Mouse (Mus musculus): ENCODE measurements at regions not wholly inside any gene's neighbourhood (a gene's known extent, or its start where the extent isn't known, plus 50 kb on each side); places are given as distances from the start of the nearest gene placed in this dataset.
"Not testable (repeated sequence)": the region's sequence is repeated elsewhere in the genome, so short reads cannot be mapped to it uniquely, and the experiment has no call there.

DNA sequence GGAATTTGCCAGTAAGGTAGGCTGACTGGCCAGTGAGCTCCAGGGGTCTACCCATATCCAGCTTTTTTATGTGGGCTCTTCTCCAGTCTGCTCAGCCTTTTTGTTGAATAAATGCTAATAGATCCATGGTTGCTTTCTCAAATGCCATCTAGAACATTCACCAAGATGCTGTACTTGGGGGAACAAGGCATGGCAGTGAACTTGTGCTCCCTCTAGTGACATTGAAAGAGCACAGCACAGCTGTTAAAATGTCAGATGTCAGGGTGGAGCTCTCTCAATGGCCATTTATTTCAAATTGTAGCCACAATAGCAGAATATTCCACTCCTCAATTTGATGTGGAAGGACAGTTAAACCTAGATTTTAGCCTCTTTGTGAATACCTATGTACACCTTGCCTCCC is 86.3 kb downstream of the Kcnk1 start:
- peak; percentile 16 for DNase-seq

DNA sequence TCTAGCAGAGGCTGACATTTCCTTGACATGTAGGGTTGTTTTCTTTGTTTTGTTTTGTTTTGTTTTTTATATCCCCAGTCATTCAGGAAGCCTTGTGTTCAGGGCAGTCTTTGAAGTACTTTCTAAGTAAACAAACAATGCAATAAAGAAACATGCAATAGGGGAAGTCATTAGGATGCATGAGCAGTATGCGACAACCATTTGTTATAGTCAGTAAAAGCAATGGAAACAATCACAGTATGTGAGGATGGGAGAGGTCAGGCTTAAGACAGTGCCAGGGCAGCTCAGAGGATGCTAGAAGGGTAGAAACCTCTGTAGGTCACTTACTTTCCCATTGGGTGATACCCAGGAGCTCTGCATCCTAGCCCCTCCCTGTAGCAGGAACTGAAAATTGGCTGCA is 87.9 kb downstream of the Kcnk1 start:
- DNase-seq: no peak

GRCm38 (mm10) chr8:126090772-126091171 is 95.8 kb downstream of the Kcnk1 start:
- DNase-seq: no peak

DNA sequence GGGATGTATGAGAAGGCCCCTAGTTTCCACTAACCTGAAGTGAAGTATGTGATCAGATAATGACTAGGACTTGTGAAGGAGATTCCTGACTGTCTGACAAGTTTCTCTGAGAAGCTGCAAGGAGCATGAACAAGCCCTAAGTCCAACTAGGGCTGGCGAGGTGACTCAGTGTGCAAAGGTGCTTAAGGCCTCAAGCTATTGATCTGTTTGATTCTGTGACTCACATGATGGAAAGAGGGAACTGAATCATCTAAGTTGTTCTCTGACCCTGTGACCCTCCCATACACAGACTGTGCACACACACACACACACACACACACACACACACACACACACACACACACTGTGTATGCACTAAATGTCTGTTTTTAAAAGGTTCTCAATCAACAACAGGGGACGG is 99.0 kb downstream of the Kcnk1 start:
- no peak for DNase-seq

DNA sequence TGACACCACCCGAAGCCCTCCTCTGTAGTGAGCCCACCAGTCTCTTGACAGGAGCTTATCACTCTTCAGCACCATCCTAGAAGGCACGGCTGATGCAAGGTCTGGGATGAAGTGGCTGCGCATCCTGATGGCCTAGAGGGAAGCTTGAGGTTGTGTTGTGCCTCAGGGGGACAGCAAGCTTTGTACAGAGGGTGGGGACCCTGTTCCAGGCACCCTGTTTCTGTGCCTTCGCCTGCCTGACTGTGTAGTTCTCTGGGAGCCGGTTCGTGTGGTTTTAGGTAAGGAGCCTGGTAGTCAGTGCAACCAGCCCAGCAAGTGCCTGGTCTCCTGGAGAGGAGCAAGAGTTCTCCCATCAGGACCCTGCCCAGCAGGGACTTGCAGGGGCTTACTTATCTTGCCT is 101.1 kb downstream of the Kcnk1 start:
- DNase-seq: no peak

DNA sequence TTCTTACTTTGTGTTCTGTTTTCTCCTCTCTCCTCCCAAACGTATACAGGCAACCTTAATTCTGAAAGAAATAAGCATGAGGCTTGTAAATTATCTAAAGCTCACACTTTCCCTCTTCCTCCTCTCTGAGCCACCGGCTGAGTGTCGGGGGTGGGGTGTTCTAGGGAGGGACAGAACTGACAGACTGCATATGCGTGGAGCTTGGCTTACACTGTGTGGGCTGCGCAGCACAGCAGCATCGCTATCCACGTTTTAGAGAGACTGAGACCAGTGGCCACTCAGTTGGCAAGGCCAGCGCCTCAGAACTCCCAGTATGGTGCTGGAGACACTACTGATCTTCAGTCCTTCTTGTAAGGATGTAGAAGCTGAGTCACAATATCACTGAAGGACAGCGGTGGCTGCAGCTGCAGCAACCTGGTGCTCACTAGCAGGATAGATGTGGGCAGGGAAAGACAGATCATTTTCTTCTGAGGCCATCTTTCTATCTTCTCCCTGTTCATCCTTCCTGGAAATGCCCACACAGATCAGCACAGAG is 101.7 kb downstream of the Kcnk1 start:
- no peak for DNase-seq

DNA sequence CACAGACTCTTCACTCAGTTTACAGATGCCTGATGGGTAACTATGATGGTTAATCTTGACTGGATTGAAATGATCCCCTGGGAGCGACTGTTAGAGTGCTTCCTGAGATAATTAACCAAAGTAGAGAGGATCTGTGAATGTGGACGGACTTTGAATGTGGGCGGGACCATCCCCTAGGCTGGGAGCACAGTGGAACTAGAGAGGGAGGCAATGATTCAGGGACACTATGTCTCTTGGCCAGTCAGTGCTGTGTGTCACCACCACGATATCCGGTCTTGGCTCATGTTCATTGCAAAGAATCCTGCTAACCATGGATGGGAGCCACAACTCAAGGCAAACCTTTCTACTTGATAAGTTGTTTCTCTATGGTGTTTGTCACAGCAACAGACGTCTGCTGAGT is 103.9 kb downstream of the Kcnk1 start:
- no peak for DNase-seq

DNA sequence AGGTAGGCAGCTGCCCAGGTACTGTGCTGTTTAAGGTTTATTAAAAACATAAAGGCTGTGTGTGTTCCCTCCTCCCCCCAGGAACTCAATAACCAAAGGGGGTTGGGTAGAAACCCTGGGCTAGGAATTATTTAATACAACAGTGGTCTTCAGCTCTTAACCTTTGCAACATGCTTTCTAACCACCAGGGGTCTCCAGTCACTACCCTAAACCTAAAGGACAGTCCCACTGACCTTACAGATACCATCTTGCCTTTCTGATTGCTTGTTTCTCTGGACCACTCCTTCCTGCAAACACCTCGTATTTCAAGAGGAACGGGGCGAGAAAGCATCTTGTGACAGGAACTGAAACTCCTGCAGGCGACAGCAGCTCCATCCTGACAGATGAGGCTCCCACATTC is 104.9 kb downstream of the Kcnk1 start:
- DNase-seq: no peak

GRCm38 (mm10) chr8:126105043-126105442 is 110.1 kb downstream of the Kcnk1 start:
- DNase-seq: no peak

- DNase-seq: no peak
Measured at GRCm38 (mm10) chr8:126126041-126126440, 131.1 kb downstream of the Kcnk1 start.

GRCm38 (mm10) chr8:126132076-126132475 is 137.1 kb downstream of the Kcnk1 start:
- peak; percentile 17 for DNase-seq

DNA sequence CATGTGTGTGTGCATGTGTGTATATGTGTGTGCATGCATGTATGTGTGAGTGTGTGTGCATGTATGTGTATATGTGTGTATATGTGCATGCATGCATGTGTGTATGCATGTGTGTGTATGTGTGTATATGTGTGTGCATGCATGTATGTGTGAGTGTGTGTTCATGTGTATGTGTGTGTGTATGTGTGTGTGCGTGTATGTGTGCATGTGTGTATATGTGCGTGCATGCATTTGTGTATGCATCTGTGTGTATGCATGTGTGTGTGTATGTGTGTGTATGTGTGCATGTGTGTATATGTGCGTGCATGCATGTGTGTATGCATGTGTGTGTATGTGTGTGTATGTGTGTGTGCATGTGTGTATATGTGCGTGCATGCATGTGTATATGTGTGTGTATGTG is 137.9 kb downstream of the Kcnk1 start:
- not testable (repeated sequence) for DNase-seq

- no peak for DNase-seq
Measured at GRCm38 (mm10) chr8:126135100-126135499, 140.1 kb downstream of the Kcnk1 start.

DNA sequence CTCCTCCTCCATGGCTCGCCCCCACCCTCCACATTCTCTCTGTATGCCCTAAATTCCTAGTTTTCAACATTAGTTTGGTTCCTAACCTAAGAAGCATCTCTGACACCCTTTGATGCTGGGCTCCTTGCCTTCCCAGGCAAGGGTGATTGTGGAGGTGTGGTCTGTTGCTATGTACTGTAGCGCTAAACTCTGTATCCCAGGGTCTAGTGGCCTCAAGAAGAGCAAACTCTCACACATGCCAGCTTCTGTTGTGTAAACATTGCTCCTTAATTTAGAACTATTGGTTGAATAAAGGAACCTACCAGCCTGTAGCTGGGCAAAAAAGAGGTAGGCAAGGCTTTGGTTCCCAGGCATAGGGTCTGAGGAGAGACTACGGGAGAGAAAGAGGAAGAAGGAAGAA is 140.6 kb downstream of the Kcnk1 start:
- no peak for DNase-seq

DNA sequence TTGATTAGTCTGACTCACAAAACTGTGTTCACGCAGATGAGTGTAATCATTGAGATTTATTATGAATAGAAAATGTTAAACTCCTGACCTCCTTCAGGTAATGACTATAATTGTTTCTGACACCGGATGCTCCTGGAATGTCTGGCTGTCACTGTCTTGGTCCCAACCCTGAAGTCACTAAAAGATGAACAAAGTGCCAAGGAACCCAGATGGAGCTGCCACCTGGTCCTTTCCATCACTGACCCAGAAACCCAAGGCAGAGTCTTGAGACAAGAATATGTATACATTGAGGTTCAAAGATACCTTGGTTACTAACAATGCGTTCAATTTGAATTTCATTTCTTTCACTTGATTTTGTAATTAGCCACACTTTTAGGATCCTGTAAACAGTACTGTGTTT is 142.0 kb downstream of the Kcnk1 start:
- no peak for DNase-seq

DNA sequence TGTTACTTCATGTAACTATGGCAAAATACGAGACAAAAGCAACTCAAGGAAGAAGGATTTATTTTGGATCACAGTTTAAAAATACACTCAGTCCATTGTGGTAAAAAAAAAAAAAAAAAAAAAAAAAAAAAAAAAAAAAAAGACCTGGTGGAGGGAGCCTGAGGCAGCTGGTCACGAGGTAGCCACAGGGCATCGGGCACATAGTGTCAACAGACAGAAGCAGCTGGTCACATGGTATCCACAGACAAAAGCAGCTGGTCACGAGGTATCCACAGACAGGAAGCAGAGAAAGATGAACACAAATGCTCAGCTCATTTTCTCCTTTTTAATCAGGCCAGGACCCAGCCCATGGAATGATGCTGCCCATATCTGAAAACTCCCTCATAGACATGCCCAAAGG is 142.5 kb downstream of the Kcnk1 start:
- DNase-seq: no peak

- no peak for DNase-seq
Measured at GRCm38 (mm10) chr8:126138645-126139545, 143.9 kb downstream of the Kcnk1 start.

GRCm38 (mm10) chr8:126139546-126139870 is 144.5 kb downstream of the Kcnk1 start:
- no peak for DNase-seq

GRCm38 (mm10) chr8:126140998-126141397 is 146.0 kb downstream of the Kcnk1 start:
- DNase-seq: no peak

DNA sequence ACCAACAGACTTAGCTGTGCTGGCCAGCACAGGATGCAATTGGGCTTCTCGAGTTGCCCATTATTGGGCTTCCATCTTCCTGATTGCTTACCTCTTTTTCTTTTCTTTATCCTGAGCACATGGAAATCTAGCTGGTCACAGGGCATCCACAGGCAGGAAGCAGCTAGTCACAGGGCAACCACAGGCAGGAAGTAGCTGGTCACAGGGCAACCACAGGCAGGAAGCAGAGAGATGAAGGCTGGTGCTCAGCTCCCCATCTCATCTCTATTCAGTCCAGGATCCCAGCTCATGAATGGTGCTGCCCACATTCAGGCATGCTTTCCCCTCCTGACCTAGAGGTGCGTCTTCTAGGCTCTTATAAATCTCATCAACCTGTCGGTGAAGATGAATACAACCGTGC is 146.8 kb upstream of the Slc35f3 start:
- no peak for DNase-seq

DNA sequence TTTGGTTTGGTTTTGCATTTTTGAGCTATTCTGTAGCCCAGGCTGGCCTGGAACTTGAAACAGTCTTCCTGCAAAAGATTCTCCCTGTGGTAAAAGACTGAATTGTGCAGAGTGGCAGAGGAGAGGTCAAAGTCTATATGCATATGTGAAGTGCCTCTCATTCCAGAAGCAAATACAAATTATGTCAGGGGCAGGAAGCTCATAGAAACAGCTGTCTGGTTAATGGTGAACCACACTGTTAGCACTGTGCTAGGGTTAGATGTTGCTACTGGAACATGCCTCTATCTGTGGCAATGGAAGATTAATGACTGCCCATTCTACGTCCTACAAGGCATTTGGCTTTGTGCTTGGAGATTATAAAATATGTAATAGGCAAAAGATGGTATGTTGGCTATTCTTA is 144.4 kb upstream of the Slc35f3 start:
- no peak for DNase-seq

- DNase-seq: peak; percentile 76
Measured at GRCm38 (mm10) chr8:126157452-126158185, 140.7 kb upstream of the Slc35f3 start.

DNA sequence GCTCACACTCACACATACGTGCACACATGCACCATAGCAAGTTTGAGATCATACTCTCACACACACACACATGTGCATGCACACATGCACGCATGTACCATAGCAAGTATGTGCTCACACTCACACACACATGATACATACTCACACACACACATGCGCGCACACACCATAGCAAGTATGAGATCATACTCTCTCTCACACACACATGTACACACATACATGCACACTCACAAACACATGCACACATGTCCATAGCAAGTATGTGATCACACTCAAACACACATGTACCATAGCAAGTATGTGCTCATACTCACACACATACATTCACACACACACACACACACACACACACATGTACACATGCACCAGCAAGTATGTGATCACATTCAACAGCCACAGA is 138.9 kb upstream of the Slc35f3 start:
- no peak for DNase-seq

DNA sequence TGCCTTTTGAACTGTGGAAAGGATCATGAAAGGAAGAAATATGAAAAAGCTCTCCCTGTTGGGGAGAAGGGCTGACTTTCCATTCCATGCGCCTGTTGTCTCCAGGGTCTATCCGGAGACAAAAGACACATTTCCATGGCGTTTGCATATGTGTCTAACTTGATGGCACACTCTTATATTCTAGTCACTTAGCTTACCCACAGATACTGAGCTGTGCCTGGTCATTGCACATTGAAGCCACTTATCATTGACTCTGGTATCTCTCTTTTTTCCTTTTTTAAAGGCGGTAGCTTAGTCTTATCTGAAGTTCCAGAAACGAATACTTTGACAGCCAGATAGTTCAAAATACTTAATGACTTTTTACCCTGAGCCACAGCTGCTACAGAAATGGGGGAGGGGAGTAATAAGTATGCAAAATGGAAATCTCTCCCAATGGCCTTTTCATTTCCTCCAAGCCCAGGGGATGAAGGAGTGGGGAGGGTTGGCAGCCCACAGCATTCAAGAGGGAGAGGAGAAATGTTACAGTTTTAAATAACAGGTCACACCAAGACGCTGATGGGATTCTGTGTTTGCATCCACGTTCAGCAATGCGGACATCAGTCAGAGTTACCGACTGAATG is 137.9 kb upstream of the Slc35f3 start:
- no peak for DNase-seq
